Mouse (Mus musculus): ENCODE data around the gene Zfp750.

DNA sequence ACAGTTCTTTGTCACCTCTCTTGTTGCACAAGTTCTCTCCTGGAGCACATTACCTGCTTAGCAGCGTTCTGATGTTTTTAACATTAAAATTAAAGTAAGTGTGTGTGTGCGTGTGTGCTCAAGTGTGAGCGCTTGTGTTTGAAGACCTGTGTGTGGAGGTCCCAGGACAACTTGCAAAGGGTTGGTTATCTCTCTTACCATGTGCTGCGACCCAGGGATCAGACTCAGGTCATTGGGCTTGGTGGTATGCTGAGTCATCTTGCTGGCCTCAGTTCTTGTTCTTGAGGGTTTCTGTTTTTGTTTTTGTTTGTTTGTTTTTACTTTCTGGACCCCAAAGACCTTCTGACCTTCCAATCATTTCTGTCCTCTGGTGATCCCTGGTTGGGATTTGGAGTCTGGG is 28.8 kb upstream of the Zfp750 start:
- TF ChIP-seq POLR2A (IDR thresholded peaks at IDR 0.05; ENCODE audit: borderline replicate concordance, insufficient read depth, low read length) (no peak), CTCF (IDR thresholded peaks at IDR 0.05; ENCODE audit: borderline replicate concordance, insufficient read depth, low read depth, low read length) (no peak)
